Mouse (Mus musculus): ENCODE measurements around the gene Cpt1c.

GRCm38 (mm10) chr7:44949922-44950321 is 24.7 kb downstream of the Cpt1c start:
- TF ChIP-seq CTCF (IDR thresholded peaks at IDR 0.05; ENCODE audit: low read depth, low read length) (no peak), POLR2A (IDR thresholded peaks at IDR 0.05; ENCODE audit: insufficient read depth, low read length) (no peak)
